Mouse (Mus musculus) lung, postnatal 0 days (tissue): ENCODE data around the gene Fgfr1op.
"Not testable (repeated sequence)": the region's sequence is repeated elsewhere in the genome, so short reads cannot be mapped to it uniquely, and the experiment has no call there.

Source experiments
- CTCF ChIP-seq: IDR thresholded peaks from 2 replicates; pipeline ENCODE4 v1.5.1; 2016; ENCODE audit warnings: antibody characterized with exemption, mild to moderate bottlenecking
- EP300 ChIP-seq: IDR thresholded peaks from 2 replicates; pipeline ENCODE4 v1.6.1; 2016; ENCODE audit warnings: antibody characterized with exemption, mild to moderate bottlenecking, control low read depth

DNA sequence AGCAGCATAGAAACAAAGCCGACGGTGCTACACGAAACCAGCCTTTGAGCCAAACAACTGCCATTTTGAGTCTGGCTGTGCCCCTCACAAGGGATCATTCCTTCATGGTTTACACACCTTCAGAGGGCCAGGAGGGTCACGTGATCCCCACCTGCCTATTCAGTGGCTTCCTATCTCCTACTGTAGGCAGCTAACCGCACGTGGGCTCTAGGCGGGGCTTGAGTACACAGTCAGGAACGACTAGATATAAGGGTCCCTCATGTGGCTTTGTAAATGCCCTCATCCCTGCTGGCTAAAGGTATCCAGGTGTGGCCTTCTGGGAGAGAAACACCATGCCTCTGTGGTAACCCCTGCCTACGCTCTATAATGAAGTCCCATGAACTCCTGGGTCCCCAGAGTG lies 35.7 kb upstream of the Fgfr1op start:
- not testable (repeated sequence) for TF ChIP-seq EP300, CTCF
